Mouse (Mus musculus) intestine, embryonic 16.5 days (tissue): ENCODE data around the gene Dppa1. TPM values are rescaled to one million over a fixed set of nuclear protein-coding genes. Genes with fewer than 3 reads are reported as not detected.

ENCODE experiments used
- ATAC-seq: fragments of 200-750 bp; cut with Nextera tagmentation; 2 replicates; pipeline ENCODE4 v1.8.0; 2017; ENCODE audit warnings: moderate TSS enrichment, moderate library complexity
- H3K27ac ChIP-seq: fragments of 300-500 bp; sonication (generic); 2 replicates; pipeline ENCODE4 v1.5.1; 2014; ENCODE audit warnings: mild to moderate bottlenecking, low read length
- H3K27me3 ChIP-seq: fragments of 300-500 bp; sonication (generic); replicated peaks from 2 replicates; pipeline ENCODE4 v1.6.1; 2014; ENCODE audit warnings: low read length, control low read depth, mixed read lengths; ENCODE audit not compliant: control insufficient read depth, insufficient read depth
- H3K36me3 ChIP-seq: fragments of 300-500 bp; sonication (generic); 2 replicates; pipeline ENCODE4 v1.6.1; 2014; ENCODE audit warnings: low read length, control low read depth; ENCODE audit not compliant: control insufficient read depth, insufficient read depth
- H3K4me1 ChIP-seq: fragments of 300-500 bp; sonication (generic); 2 replicates; pipeline ENCODE4 v1.6.1; 2014; ENCODE audit warnings: low read length, control low read depth, mixed read lengths; ENCODE audit not compliant: control insufficient read depth, insufficient read depth
- H3K4me2 ChIP-seq: fragments of 300-500 bp; sonication (generic); 2 replicates; pipeline ENCODE4 v1.6.1; 2014; ENCODE audit warnings: low read depth, low read length, control low read depth
- H3K4me3 ChIP-seq: fragments of 300-500 bp; sonication (generic); 2 replicates; pipeline ENCODE4 v1.5.1; 2014; ENCODE audit warnings: mild to moderate bottlenecking, low read length
- H3K9ac ChIP-seq: fragments of 300-500 bp; sonication (generic); 2 replicates; pipeline ENCODE4 v1.6.1; 2014; ENCODE audit warnings: low read depth, low read length
- H3K9me3 ChIP-seq: fragments of 300-500 bp; sonication (generic); 2 replicates; pipeline ENCODE4 v1.6.1; 2016; ENCODE audit warnings: low read length, control low read depth; ENCODE audit not compliant: control insufficient read depth
- WGBS: fragments of 180-500 bp; shearing (Covaris S2); extraction: QIAGEN DNeasy Blood & Tissue Kit; methylation state at CpG from one replicate; pipeline ENCODE4 v1.1.7; 2014; 5-methylcytosine and 5-hydroxymethylcytosine counted together
- polyA plus RNA-seq: library from polyadenylated mRNA; unstranded; fragments of >200 nt; fragmentation: Nextera tagmentation; extraction: Ambion mirVana; gene quantifications from 2 replicates; pipeline ENCODE4 v1.2.1, GENCODE M21; 2015

Dppa1 gene
- polyA plus RNA-seq, 1 experiment from 2014 or later, result not detected

DNA sequence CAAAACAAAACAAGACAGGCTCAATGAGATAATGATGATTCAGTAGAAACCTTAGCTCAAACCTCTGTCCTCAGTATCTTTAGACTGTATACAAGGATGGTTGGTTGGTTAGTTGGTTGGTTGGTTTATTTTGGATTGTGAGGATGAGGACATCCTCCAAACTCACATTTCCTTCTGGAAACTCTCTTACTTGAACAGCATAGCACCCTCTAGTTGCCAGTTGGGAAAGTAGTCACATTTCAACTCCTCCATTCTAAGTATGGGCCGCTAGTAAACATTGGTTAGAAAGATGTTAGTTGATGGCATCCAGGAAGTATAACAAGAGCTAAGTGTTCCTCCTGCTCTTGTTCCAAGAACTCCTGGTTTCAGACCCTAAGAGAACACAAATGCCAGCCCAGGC, 60.0 kb downstream of the Dppa1 start:
- no peaks in the 10 kb centered on the region for H3K36me3 ChIP-seq
- H3K27me3 ChIP-seq, result no peaks in the 10 kb centered on the region
- no peak for ATAC-seq
- H3K4me1 ChIP-seq, result no peaks in the 10 kb centered on the region
- no peak overlapping the region for H3K9ac ChIP-seq
- H3K4me3 ChIP-seq, result no peak overlapping the region
- 82% methylated on average over 1 of the region's 1 CpGs for WGBS
- H3K4me2 ChIP-seq, result no peak overlapping the region
- no peaks in the 10 kb centered on the region for H3K9me3 ChIP-seq
- no peak overlapping the region for H3K27ac ChIP-seq

DNA sequence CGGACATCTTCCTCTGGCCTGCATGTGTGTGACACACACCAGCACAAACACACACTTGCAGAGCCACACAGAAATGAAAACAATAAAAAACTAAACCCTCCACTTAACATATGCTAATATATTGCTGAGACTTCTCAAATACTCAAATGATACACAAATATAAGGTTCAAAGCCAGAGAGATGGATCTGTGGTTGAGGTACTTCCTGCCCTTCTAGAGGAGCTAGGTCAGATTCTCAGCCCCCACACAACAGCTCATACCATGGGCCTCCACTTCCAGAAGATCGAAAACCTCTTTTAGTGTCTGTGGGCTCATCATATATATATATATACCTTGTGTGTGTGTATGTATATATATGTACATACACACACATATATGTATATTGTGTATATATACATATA, 63.1 kb downstream of the Dppa1 start:
- no peak for ATAC-seq
- Histone ChIP-seq H3K27me3 (no peaks in the 10 kb centered on the region), H3K9ac (no peak overlapping the region), H3K4me2 (no peak overlapping the region), H3K36me3 (no peaks in the 10 kb centered on the region), H3K4me3 (no peak overlapping the region), H3K27ac (no peak overlapping the region), H3K9me3 (no peaks in the 10 kb centered on the region), H3K4me1 (no peaks in the 10 kb centered on the region)
- WGBS, result 92% methylated on average over 2 of the region's 2 CpGs

DNA sequence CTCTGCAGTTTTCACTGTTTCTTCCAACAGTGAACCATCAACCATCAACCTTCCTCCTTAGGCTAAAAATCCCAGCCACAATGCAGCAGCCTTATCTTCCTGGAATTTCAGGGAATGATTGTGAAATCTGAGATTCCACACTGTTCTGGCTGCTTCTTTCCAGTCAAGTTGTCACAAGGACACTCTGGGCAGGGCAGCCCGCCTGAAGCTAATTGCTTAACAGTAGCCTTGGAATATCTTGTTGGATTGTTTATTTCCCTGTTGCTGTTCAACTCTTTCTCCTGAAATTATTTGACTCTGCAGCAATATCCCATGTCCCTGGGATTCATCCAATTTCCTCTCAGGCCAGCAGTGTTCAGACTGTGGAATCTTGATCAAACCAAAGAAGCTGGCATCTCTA, 64.4 kb downstream of the Dppa1 start:
- Histone ChIP-seq H3K9me3 (no peaks in the 10 kb centered on the region), H3K27me3 (no peaks in the 10 kb centered on the region), H3K4me3 (no peak overlapping the region), H3K4me1 (no peaks in the 10 kb centered on the region), H3K9ac (no peak overlapping the region), H3K4me2 (no peak overlapping the region), H3K36me3 (no peaks in the 10 kb centered on the region), H3K27ac (no peak overlapping the region)
- no peak for ATAC-seq
- WGBS, result 51% methylated on average over 1 of the region's 1 CpGs

DNA sequence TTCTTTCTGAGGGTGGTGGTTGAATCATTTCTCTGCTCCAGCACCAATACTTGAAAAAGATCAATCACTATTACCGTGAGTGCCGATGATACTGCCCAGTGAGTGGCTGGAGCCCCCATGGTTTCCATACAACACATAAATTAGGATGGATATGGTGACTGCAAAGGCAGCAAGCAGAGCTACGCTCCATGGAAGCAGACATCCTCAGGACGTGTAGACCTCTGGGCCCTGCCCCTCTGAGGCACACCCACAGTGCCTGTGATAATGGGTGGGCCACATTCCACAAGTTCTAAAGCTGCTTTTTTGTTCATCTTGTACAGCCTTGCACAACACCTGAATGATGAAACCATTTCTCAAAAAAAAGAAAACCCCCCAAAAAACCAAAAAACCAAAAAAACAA, 68.0 kb downstream of the Dppa1 start:
- H3K27ac ChIP-seq, result no peak overlapping the region
- no peaks in the 10 kb centered on the region for H3K4me1 ChIP-seq
- ATAC-seq, result no peak
- 75% methylated on average over 4 of the region's 4 CpGs for WGBS
- H3K9ac ChIP-seq, result no peak overlapping the region
- H3K9me3 ChIP-seq, result no peaks in the 10 kb centered on the region
- H3K27me3 ChIP-seq, result no peaks in the 10 kb centered on the region
- no peak overlapping the region for H3K4me3 ChIP-seq
- H3K36me3 ChIP-seq, result no peaks in the 10 kb centered on the region
- H3K4me2 ChIP-seq, result no peak overlapping the region

Other genes starting within 250 kb of the Dppa1 start
- 0.28 and 0.33 TPM in 2 replicates for gene Itk, start 239.7 kb downstream of the Dppa1 start, polyA plus RNA-seq
- not detected in 2 replicates for gene Fam71b, start 232.7 kb downstream of the Dppa1 start, polyA plus RNA-seq
- gene Med7, start 192.3 kb downstream of the Dppa1 start, polyA plus RNA-seq, result 50.8 and 52.0 TPM in 2 replicates
- 0.18 and 0.21 TPM in 2 replicates for gene Havcr2, start 174.3 kb downstream of the Dppa1 start, polyA plus RNA-seq
- gene Gm12169, start 105.0 kb downstream of the Dppa1 start, polyA plus RNA-seq, result not detected in 2 replicates
- not detected in 2 replicates for gene BC053393, start 57.7 kb downstream of the Dppa1 start, polyA plus RNA-seq
- gene Timd2, start 77.8 kb upstream of the Dppa1 start, polyA plus RNA-seq, result 1.8 and 2.4 TPM in 2 replicates
- 0.12 TPM in 1 of 2 replicates, not detected in the other for gene Havcr1, start 105.8 kb upstream of the Dppa1 start, polyA plus RNA-seq
- 1.2 and 1.3 TPM in 2 replicates for gene Timd4, start 181.5 kb upstream of the Dppa1 start, polyA plus RNA-seq